Mouse (Mus musculus) heart, postnatal 4 days (tissue): ENCODE measurements at regions not wholly inside any gene's neighbourhood (a gene's known extent, or its start where the extent isn't known, plus 50 kb on each side); places are given as distances from the start of the nearest gene placed in this dataset.

Source experiments
- DNase-seq: peaks from one replicate; pipeline ENCODE4 v3.0.0; 2021

GRCm38 (mm10) chr3:155994044-155994443 is 567.5 kb upstream of the Negr1 start:
- DNase-seq = no peak

DNA sequence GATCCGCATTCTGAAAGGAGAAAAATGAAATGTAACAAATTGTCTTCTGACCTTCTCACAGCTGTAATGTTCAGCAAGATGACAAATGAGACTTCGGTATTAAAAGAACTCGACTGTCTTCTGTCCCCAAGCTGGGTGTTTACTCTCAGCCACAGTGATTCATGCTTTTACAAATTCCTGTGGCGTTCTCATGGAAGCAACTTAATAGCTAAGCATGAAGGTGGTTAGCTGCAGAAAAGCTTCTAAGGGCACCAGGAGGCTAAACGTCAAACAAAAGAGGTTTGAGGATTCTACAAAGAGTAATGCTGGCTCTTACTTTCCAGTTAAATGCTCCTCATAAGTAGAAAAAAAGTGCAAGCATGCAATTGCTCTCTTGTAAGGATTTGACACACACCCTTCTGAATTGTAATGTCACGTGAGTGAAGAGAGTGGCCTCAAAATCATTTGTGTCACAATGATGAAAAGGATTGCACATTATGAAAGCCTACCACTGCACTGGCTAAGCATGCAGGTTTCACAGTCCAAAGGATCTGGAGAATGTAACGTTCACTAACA is 543.8 kb upstream of the Negr1 start:
- no peak for DNase-seq

DNA sequence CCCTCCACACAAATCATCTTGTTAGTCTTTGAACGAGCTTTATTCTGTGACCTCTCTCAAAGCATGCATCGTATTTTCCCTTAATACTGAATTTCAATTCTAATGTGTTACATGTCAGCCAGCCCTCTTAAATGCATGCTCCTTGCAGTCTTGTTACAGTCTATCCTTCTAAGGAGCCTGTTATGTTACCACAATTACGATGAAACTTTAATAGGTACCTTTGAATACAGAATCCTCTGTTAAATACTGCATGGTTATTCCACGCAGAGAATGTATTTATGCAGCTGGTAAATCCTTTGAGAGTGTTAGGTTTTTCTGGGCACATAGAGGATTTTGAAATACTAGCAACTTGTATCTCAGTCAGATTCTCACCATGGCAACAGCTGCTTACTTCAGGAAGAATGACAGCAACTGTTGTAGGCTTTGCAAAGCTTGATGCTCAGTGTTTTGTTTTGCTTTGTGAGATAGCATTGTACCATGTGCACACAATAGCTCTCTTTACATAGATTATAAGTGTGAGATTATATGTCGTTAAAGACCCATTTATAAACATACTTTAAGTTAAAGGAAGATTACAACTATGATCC is 532.9 kb upstream of the Negr1 start:
- DNase-seq = no peak

- no peak for DNase-seq
Observed at GRCm38 (mm10) chr3:156070257-156070656, 491.3 kb upstream of the Negr1 start.

- DNase-seq = peak; percentile 16
Observed at GRCm38 (mm10) chr3:156082268-156082667, 479.3 kb upstream of the Negr1 start.

DNA sequence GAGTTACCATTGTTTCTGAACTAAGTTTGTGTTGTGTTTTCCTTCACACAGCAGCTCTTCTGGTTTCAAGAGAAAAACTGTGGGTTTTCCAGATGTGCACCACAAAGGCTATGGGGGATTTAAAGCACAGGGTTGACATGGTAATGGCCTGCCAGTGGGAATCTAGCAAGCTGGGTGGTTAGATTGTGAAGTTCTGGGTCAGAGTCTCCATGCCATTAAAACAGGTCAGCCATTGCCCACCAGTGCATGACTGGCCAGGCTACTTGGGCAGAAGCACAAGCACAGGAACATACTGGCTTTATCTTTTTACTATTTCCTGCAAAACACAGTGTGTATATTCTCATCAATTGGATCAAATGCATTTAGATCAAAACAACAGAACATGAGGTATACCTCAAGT is 467.9 kb upstream of the Negr1 start:
- no peak for DNase-seq

DNA sequence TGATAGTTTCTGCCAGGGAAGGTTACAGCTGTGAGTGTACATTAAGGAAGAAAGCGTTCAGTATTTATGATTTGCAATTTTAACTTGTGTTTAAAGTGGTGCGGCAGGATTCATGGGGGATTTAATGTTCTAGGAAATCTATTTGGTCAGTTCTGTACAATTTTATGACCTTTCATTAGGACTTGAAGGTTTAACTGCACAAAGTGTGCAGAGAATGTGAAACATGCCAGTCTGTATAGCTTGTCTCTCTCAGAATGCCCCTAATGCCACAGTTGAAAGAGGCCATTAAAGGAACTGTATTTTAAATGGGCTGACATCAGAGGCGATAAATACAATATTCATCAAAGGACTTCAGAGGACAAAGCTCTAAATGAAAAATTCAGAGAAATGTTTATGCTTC is 466.6 kb upstream of the Negr1 start:
- no peak for DNase-seq

DNA sequence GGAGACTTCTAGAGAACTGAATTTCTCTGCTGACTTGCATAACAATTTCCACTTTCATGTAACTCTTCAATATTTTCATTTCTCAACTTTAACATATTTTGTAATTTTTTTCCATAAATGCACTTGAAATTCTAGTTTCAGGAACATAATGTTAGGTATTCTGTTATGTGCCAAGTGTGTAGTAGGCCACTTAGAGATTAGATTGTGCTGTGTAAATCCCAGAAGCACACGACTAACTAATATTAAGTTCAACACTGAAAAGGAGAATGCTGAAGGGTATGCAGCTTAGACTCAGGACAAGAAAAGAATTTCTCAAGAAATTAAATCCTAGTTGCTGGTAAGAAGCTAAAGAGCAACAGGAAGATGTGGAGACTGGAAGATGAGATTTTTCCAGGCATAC is 455.8 kb upstream of the Negr1 start:
- DNase-seq = no peak

GRCm38 (mm10) chr3:156120341-156120740 is 441.3 kb upstream of the Negr1 start:
- DNase-seq = no peak

DNA sequence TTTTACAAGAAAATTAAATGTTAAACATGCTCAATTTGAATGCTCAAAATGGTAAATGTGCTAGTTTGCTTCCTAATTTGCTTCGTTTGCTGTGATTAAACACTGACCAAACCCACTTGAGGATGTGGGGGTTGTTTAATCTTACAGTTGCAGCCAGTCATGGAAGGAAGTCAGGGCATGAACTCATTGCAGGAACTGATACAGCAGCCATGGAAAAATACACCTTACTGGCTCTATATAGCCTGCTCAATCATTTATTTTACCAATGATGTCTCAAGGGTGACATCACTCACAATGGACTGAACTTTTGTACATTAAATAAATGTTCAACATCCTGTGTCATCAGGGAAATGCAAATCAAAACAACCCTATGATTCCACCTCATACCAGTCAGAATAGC is 430.0 kb upstream of the Negr1 start:
- no peak for DNase-seq

DNA sequence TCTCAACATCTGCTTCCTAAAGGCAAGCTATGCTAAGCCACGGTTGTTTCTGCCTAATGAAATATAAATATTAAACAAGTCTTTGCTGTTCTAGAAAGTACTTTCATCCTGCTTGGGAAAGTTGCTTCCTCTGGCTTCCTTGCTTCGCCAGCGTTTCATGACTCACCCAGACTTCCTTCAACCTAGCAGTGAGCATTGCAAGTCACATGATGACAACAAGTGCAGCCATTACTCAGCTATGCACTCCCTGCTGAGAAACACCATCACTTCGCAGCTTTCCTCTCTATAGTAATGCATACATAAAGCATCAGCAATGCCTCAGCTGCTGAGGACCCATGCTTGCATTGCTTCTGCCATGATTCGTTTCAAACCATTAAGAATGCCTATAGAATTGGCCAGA is 420.2 kb upstream of the Negr1 start:
- DNase-seq = no peak

DNA sequence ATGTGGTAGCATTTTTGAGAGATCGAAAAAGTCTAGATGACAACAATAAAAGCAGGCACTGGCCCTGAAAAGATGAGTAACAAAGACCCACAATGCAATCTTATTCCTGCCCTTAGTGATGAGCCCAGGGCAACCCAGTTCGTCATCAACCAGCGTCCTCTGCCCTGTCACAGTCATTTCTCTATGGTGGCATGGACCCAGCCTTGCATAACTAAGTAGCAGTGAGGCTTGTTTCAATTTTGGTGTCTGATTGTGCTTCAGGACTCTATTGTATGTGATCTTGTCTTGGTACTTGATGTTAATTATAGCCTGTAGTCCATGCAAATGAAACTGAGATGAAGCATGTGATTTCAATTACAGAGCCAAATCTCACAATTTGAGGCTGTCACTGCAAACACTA is 412.3 kb upstream of the Negr1 start:
- no peak for DNase-seq

DNA sequence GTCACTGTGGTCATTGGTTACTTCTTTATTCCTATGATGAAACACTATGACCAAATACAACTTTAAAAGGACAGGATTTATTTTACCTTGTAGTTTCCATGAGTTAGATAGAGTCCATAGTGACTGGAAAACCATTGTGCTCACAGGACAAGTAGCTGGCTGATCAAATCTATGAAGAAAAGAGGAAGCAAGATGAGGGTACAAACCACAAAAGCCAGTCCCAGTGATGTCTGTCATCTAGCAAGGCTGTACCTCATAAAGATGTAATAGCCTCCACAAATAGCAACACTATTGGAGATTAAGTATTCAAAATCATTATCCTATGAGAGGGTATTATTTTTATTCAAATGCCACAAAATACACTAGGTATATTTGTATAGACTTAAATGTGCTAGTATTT is 391.5 kb upstream of the Negr1 start:
- DNase-seq = no peak

GRCm38 (mm10) chr3:156198688-156199087 is 362.9 kb upstream of the Negr1 start:
- DNase-seq = no peak

DNA sequence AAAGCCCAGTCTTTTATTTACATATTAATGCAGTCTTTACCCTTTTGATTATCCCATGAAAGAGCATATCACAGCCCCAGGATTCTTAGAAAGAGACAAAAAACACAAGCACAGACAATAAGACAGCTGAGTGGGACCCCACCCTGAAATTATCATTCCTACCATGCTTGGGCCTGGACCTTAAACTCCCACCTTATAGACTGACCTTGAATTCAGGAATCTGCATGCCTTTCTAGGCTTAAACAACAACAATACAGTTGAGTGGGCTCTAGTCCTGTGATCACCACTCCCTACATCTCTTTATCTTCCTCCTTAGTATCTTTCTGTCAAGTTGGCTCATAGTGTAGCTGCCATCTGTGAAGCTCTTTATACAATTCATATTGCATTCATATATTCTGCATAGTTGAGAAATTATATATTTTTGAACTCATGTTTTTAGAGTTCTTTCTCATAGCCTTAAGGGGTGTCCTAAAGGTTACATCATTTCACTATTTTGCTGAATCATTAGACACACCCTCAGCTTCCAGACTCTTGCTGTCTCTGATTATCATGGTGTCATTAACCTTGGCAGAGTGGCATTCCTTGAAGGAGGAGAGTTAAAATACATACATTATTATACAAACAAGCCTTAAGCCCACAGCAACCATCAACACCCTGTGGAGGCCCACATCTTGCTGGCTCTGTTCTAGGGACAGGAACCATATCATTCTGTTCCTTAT is 361.7 kb upstream of the Negr1 start:
- no peak for DNase-seq

- DNase-seq = no peak
Observed at GRCm38 (mm10) chr3:156205246-156205645, 356.3 kb upstream of the Negr1 start.

GRCm38 (mm10) chr3:156208420-156208819 is 353.2 kb upstream of the Negr1 start:
- DNase-seq = peak; percentile 8

GRCm38 (mm10) chr3:156210827-156211226 is 350.8 kb upstream of the Negr1 start:
- no peak for DNase-seq

GRCm38 (mm10) chr3:156214823-156215222 is 346.8 kb upstream of the Negr1 start:
- DNase-seq = peak; percentile 21

DNA sequence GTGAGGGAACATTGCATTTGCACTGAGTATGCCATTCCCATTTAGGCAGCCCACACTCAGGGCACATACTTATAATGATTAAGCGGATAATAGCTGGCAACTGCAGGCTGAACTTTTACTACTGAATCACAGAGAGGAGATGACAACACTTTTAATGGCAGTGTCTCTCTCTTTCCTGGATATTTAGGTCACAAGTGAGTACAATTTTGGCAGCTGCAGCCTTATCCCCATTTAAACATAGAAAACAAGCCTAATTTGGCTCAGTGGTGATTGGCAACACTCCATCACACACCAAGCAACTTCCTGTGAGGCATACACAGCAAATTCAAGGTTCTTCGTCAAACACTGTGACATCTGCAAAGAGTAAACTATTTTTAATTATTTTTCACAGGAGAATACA is 329.5 kb upstream of the Negr1 start:
- DNase-seq = peak; percentile 6

DNA sequence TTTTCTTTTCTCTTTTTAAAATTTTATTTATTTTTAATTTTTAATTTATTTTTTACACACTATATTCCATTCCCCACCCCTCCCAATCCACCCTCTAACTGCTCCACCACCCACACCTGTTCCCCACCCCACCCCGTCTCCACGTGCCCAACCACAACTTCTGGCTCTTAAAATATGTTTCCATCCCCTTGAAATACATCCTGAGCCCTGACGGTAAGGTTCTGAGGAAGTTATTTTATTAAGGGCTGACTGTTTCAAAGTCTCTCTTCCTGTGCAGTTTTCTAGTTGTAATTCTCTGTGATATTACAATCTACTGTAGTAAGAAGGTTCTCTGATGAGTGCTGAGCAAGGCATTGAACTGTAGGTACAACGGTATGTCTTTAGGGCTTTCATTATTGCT is 325.6 kb upstream of the Negr1 start:
- no peak for DNase-seq

DNA sequence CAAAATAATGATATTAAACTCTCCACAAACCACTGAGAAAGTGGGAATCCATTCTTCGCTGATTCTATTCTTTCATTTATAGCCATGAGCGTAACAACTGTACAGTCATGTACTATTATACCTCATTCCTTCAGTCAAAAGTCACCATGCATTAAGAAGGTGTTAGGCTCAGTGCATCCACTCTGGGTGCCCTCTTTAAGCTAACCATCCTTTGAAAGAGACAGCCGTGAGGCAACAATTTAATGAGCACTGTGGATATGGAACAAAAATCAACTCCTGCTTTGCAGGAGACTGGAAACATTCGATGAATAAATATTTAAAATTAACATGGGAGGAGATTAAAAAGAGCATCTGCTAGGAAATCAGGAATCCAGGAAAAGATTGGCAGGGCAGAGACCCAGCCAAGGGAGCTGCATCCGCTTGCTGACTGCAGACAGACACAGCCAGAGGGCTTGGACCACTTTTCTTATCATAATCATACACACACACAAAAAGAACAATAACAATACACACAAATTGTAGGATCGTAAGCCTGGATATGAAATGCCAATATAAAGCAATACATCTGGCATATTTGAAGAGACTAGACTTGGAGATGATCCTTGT is 309.2 kb upstream of the Negr1 start:
- no peak for DNase-seq

DNA sequence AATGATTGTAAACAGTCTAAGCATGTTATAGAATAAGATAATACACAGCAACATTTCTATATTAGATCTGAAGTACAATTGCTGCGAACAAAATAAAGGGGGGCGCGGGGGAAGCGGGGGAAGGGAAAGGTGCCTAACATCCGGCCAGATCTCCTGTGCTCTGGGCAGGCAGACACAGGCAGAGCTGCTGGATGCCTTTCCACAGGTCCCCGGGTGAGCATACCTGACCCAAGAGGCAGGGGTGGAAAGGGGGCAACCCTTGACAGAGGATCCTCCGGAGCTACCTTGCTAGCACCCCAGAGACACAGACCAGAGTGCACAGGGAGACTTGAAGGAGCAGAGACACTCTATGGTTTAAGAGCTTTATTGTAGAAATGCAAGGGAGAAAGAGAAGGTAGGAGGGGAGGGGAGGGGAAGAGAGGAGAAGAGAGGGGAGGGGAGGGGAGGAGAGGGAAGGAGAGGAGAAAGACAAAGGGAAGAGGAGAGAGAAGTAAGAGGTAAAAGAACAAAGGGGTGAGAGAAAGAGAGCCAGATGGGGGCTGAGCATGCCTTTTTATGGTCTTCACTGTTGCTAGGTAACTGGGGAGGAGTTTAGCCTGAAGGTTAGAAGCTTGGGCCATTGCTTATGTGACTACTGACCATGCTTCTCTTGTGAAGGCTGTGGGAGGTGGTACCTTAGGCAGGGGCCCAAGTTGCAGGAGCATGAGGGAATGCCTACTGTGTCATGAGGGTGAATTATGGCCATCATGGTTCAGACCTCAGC is 308.2 kb upstream of the Negr1 start:
- no peak for DNase-seq
